Mouse (Mus musculus) forebrain, embryonic 16.5 days (tissue): ENCODE data around the gene Actl10. TPM values are rescaled to one million over a fixed set of nuclear protein-coding genes. Genes with fewer than 3 reads are reported as not detected.

Source experiments
- ATAC-seq: fragments of 200-750 bp; cut with Nextera tagmentation; 2 replicates; pipeline ENCODE4 v1.8.0; 2017; ENCODE audit warnings: mild to moderate bottlenecking, moderate library complexity
- H3K27ac ChIP-seq: fragments of 300-500 bp; sonication (generic); 2 replicates; pipeline ENCODE4 v1.5.1; 2014; ENCODE audit warnings: low read length, control low read depth
- H3K27me3 ChIP-seq: fragments of 300-500 bp; sonication (generic); replicated peaks from 2 replicates; pipeline ENCODE4 v1.6.1; 2014; ENCODE audit warnings: low read length; ENCODE audit not compliant: control insufficient read depth, insufficient read depth
- H3K36me3 ChIP-seq: fragments of 300-500 bp; sonication (generic); 2 replicates; pipeline ENCODE4 v1.6.1; 2014; ENCODE audit not compliant: control insufficient read depth, insufficient read depth
- H3K4me1 ChIP-seq: fragments of 300-500 bp; sonication (generic); replicated peaks from 2 replicates; pipeline ENCODE4 v1.6.1; 2014; ENCODE audit warnings: low read length; ENCODE audit not compliant: control insufficient read depth, insufficient read depth
- H3K4me2 ChIP-seq: fragments of 300-500 bp; sonication (generic); 2 replicates; pipeline ENCODE4 v1.6.1; 2014; ENCODE audit warnings: mild to moderate bottlenecking, low read length, control low read depth
- H3K4me3 ChIP-seq: fragments of 300-500 bp; sonication (generic); replicated peaks from 2 replicates; pipeline ENCODE4 v1.5.1; 2014; ENCODE audit warnings: mild to moderate bottlenecking, low read length, control low read depth
- H3K9ac ChIP-seq: fragments of 300-500 bp; sonication (generic); replicated peaks from 2 replicates; pipeline ENCODE4 v1.6.1; 2014; ENCODE audit warnings: low read depth, low read length, control low read depth
- H3K9me3 ChIP-seq: fragments of 300-500 bp; sonication (generic); 2 replicates; pipeline ENCODE4 v1.6.1; 2016; ENCODE audit warnings: low read length; ENCODE audit not compliant: control insufficient read depth
- WGBS: fragments of 180-500 bp; shearing (Covaris S2); extraction: QIAGEN DNeasy Blood & Tissue Kit; methylation state at CpG from one replicate; pipeline ENCODE4 v1.1.7; 2014; 5-methylcytosine and 5-hydroxymethylcytosine counted together
- polyA plus RNA-seq: library from polyadenylated mRNA; unstranded; fragments of >200 nt; fragmentation: Nextera tagmentation; extraction: Ambion mirVana; gene quantifications from 2 replicates; pipeline ENCODE4 v1.2.1, GENCODE M21; 2015

The Actl10 gene
- polyA plus RNA-seq, 1 experiment from 2014 or later: 0.86 TPM

DNA sequence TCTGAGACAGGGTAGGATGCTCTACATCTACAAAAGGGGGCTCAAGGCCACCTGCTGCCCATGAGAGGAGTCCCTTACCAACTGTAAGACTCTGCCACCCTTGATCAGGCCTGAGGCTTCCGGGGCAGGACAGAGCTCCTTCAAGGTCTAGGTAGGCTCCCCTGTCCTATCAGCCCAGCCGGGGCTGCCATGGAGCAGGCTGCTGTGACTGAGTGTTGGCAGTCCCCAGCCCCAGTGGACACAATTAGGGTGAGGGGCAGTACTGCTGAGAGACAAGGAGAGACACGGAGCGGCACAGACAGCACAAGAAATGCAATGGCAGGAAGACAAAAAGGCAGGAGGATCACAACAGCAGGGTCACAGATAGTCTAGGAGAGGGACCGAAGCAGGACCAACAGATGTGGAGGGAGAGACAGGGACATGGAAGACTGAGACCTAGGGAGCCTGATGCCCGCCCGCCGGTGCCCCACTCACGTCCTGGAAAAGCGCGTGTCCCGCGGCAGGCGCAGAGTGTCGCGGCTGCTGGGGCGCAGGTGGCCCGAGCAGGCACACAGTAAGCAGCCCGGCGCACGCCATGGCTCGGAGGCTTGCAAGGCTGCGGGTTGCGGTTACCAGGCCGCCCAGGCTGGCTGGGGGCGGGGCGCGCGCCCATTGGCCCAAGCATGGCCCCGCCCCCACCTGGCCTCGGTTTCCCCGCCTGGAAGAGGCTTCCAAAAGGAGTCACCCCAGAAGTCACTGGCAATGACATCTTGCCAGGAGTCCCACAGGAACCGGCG, 6.9 kb downstream of the Actl10 start, which contains the start of gene Necab3:
Gene Necab3 (minus strand): TSS at position 627 of the 776 bp plus-strand sequence.
- peak within 1 kb of the TSS; percentile 66 for H3K4me2 ChIP-seq
- peak within 1 kb of the TSS; percentile 63 for H3K9ac ChIP-seq
- peaks cover 18% of the 10 kb centered on the region for H3K4me1 ChIP-seq
- H3K4me3 ChIP-seq: peak within 1 kb of the TSS; percentile 46
- ATAC-seq: peak; percentile 71
- 0 out of 2 replicates have a peak within 1 kb of the TSS, but pooled peaks have one; percentile 12 for H3K27ac ChIP-seq
- H3K9me3 ChIP-seq: no peaks in the 10 kb centered on the region
- no peaks in the 10 kb centered on the region for H3K27me3 ChIP-seq
- H3K36me3 ChIP-seq: no peaks in the 10 kb centered on the region; the same call in 1 of the 2 replicates
- 4% methylated on average over 30 of the region's 34 CpGs for WGBS

DNA sequence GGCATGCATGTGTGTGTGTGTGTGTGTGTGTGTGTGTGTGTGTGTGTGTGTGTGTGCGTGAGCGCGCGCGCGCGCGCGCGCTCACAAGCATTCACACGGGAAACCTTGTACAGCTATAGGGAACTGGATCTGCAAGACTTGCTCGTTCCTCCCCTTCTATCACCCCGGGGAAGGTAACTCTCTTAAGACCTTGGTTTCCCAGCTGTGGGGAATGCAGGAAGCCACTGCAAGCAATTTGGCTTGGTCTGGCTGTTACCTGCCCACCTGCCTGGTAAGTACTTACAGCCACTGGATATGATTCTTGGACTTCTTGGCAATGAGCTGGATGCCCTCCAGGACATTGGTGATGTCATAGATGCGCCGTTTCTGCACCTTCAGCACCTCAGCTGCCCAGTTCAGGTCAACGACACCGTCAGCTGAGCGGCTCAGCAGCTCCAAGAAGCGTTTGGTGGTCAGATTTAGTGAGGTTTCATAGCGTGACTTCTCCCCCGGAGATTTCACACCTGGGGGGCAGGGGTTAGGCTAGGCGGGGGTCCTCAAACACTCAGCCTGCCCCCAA, 12.1 kb downstream of the Actl10 start:
- Histone ChIP-seq H3K27ac (no peak overlapping the region), H3K4me2 (no peak overlapping the region), H3K9me3 (no peaks in the 10 kb centered on the region), H3K36me3 (no peaks in the 10 kb centered on the region; the same call in 1 of the 2 replicates), H3K4me1 (peaks cover 31% of the 10 kb centered on the region), H3K27me3 (no peaks in the 10 kb centered on the region), H3K9ac (no peak overlapping the region), H3K4me3 (no peak overlapping the region)
- WGBS: 94% methylated on average over 22 of the region's 22 CpGs
- ATAC-seq: no peak

DNA sequence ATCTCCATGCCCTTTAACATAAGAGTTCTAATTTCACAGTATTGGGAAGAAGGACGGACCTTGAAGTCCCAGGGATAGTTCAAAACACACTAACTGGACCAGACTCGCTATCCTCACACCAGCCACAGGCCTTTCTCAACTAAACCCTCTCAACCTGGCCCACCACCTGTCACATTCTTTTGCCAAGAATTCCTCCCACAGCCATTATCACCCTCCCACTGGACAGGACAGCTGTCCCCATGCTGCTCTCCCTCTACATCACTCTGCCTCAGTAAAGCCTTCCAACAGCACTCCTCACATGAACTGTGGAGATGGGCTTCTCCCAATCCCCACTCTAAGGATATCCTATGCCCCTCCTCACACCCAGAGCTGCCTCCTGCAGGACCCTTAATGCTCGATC, 14.0 kb downstream of the Actl10 start:
- Histone ChIP-seq H3K9me3 (no peaks in the 10 kb centered on the region), H3K36me3 (no peaks in the 10 kb centered on the region; the same call in 1 of the 2 replicates), H3K4me2 (no peak overlapping the region), H3K9ac (no peak overlapping the region), H3K4me1 (peaks cover 37% of the 10 kb centered on the region), H3K27me3 (no peaks in the 10 kb centered on the region), H3K27ac (no peak overlapping the region), H3K4me3 (no peak overlapping the region)
- 59% methylated on average over 3 of the region's 3 CpGs for WGBS
- ATAC-seq: no peak

DNA sequence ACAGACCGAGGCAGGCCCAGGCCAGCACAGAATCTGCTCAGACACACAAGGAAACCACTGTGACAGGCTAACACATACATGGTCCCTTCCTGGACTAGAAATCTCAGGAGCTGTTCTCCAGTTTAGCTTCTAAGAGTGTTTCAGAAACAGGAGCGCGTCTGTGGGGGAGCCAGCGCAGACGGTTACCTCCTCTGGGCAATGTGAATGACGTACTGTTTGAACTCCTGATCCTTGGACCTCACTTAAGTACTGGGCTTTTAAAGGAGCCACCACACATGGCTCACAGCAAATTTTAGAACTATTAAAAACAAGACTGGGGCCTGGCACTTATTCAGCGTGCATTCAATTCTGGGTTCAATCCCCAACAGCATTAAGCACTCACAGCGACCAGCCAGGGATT, 15.1 kb downstream of the Actl10 start:
- WGBS: 47% methylated on average over 8 of the region's 8 CpGs
- H3K27me3 ChIP-seq: no peaks in the 10 kb centered on the region
- no peaks in the 10 kb centered on the region for H3K9me3 ChIP-seq
- ATAC-seq: no peak
- no peaks in the 10 kb centered on the region; the same call in 1 of the 2 replicates for H3K36me3 ChIP-seq
- H3K4me1 ChIP-seq: peaks cover 37% of the 10 kb centered on the region
- no peak overlapping the region for H3K9ac ChIP-seq
- H3K4me2 ChIP-seq: no peak overlapping the region
- H3K4me3 ChIP-seq: no peak overlapping the region
- no peak overlapping the region for H3K27ac ChIP-seq

DNA sequence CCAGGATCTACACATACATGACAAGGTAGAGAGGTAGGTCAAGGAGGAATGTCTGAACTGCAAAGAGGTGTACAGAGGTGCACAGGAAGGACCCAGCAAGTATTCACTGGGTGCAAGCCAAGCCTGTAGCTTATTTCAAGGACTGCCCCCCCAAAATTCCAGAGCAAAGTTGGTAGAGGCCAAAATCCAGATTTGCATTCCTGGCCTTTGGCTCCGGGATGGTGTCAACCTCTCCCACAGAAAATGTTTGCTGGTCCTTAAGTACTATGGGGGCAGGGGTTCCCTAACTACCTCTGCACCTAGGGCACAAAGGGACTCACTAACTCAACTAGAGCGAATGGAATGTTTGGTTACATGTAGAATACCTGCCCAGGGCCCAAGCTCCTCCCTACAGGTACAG, 16.2 kb downstream of the Actl10 start:
- Histone ChIP-seq H3K4me2 (peak overlapping the region; percentile 82), H3K36me3 (no peaks in the 10 kb centered on the region; the same call in 1 of the 2 replicates), H3K9ac (no peak overlapping the region), H3K4me3 (peak overlapping the region; percentile 66; the same call in 1 of the 2 replicates), H3K27me3 (no peaks in the 10 kb centered on the region), H3K9me3 (no peaks in the 10 kb centered on the region), H3K27ac (peak overlapping the region; percentile 67; the same call in 1 of the 2 replicates), H3K4me1 (peaks cover 37% of the 10 kb centered on the region)
- WGBS: 59% methylated on average over 2 of the region's 2 CpGs
- no peak for ATAC-seq

DNA sequence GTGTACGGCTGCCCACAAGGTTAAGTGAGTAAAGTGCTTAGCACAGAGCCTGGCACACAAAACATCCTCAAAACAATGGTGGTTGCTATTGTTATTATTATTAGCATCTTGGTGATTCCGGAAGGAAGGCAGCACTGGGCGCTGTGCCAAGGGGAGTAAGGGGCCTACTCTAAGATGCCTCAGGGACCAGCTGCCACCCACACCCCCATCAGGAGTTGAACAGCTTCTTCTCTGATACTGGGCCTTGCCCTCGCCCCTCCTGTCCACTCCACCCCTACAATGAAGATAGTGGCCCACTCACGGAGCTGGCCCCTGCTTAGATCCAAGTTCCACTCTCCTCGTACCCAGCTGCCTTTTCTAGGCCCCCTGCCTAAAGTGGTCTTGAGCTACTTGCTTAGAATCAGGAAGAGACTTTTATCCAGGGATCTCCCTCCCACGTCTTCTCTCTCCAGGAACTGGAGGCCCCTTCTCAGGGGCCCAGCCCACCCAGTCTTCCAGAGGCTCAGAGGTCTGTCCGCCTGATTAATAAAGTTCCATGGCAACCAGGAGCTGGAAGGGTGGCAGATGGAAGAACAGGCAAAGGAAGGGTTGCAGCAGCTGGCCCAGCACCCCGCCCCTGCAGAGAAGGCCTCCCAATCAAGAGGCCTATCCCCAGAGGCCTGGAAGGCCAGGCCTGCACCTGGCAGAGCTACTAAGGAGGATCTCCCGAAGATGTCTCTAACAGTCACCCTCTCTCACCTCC, 16.9 kb downstream of the Actl10 start:
- no peaks in the 10 kb centered on the region for H3K27me3 ChIP-seq
- peak overlapping the region; percentile 67 for H3K27ac ChIP-seq
- no peaks in the 10 kb centered on the region for H3K9me3 ChIP-seq
- WGBS: 5% methylated on average over 10 of the region's 10 CpGs
- H3K4me1 ChIP-seq: peaks cover 37% of the 10 kb centered on the region
- H3K36me3 ChIP-seq: no peaks in the 10 kb centered on the region
- peak overlapping the region; percentile 82 for H3K4me2 ChIP-seq
- peak overlapping the region; percentile 66 for H3K4me3 ChIP-seq
- peak overlapping the region; percentile 58 for H3K9ac ChIP-seq
- ATAC-seq: 0 out of 2 replicates have a peak, but pooled peaks have one; percentile 4

DNA sequence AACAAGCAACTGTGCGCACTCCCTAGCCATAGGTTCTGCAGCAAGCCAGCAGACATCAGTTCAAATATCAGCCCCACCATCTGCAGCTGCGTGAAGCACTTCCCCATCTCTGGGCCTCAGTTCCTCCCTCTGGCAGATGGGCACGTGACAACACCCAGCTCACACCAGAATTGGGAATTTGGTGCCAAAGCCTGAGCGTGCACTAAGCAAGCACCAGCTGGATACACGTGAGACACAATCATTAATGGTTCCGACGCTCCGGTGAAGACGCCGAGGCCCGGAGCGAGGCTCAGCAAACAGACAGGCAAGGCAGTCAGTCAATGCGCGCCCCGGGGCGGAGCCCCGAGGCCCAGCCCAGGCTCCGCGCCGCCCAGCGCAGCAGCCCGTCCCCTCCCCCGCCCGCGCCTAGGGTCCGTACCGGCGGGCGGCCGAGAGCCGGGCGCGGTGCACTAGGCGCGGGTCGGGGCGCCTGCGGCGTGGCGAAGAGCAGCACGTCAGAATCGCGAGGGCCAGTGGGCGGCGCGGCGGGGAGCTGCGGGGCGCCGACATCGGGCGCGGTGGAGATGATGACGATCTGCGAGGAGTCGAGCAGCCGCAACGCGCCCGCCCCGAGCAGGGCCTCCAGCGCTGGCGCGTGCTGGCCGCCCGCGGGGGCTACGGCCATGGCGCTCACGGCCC, 17.6 kb downstream of the Actl10 start:
- peak overlapping the region; percentile 82 for H3K4me2 ChIP-seq
- H3K4me3 ChIP-seq: peak overlapping the region; percentile 66
- H3K4me1 ChIP-seq: peaks cover 37% of the 10 kb centered on the region
- peak; percentile 62 for ATAC-seq
- H3K9ac ChIP-seq: peak overlapping the region; percentile 58
- WGBS: under 1% methylated on average over 51 of the region's 70 CpGs
- no peaks in the 10 kb centered on the region for H3K9me3 ChIP-seq
- H3K27me3 ChIP-seq: no peaks in the 10 kb centered on the region
- H3K27ac ChIP-seq: peak overlapping the region; percentile 67
- no peaks in the 10 kb centered on the region for H3K36me3 ChIP-seq

DNA sequence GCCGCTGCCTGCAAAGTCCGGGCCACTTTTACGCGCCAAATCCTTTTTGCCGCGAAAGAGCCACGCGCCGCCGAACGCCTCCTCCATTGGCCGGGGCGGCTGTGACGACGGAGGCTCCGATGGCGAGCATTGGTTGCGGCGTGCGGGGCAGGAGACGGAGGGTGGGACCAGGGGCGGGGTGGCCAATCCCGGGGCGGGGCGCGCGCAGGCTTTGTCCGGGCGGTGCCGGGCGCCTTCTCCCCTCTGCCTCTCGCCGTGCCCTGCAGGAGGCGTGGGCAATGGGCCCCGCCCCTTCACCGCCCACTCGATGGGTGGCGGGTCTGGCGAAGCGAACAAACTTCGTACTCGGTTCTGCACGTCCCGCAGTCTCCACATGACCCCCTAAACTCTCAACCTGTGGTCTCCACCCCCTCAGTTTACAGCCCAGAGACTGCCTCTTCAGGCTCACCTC, 18.3 kb downstream of the Actl10 start, which contains the start of gene E2f1:
Gene E2f1 (minus strand): TSS at position 57 of the 451 bp plus-strand sequence.
- Histone ChIP-seq H3K9ac (peak within 1 kb of the TSS; percentile 69), H3K27ac (peak within 1 kb of the TSS; percentile 67), H3K27me3 (no peaks in the 10 kb centered on the region), H3K36me3 (no peaks in the 10 kb centered on the region), H3K4me2 (peak within 1 kb of the TSS; percentile 82), H3K4me3 (peak within 1 kb of the TSS; percentile 66), H3K4me1 (peaks cover 37% of the 10 kb centered on the region), H3K9me3 (no peaks in the 10 kb centered on the region)
- ATAC-seq: peak; percentile 99
- WGBS: under 1% methylated on average over 38 of the region's 44 CpGs
